Mouse (Mus musculus) effector memory CD4-positive, alpha-beta T cell, adult 7 months (primary cell): ENCODE measurements around the gene Zyg11a. TPM values are rescaled to one million over a fixed set of nuclear protein-coding genes. Genes with fewer than 3 reads are reported as not detected.

ENCODE experiments used
- polyA plus RNA-seq: library from polyadenylated mRNA; unstranded; fragments of 100-300 nt; shearing (Covaris generic); gene quantifications from one replicate; pipeline ENCODE4 v1.2.1, GENCODE M21; 2017

The Zyg11a gene
- polyA plus RNA-seq: not detected

DNA sequence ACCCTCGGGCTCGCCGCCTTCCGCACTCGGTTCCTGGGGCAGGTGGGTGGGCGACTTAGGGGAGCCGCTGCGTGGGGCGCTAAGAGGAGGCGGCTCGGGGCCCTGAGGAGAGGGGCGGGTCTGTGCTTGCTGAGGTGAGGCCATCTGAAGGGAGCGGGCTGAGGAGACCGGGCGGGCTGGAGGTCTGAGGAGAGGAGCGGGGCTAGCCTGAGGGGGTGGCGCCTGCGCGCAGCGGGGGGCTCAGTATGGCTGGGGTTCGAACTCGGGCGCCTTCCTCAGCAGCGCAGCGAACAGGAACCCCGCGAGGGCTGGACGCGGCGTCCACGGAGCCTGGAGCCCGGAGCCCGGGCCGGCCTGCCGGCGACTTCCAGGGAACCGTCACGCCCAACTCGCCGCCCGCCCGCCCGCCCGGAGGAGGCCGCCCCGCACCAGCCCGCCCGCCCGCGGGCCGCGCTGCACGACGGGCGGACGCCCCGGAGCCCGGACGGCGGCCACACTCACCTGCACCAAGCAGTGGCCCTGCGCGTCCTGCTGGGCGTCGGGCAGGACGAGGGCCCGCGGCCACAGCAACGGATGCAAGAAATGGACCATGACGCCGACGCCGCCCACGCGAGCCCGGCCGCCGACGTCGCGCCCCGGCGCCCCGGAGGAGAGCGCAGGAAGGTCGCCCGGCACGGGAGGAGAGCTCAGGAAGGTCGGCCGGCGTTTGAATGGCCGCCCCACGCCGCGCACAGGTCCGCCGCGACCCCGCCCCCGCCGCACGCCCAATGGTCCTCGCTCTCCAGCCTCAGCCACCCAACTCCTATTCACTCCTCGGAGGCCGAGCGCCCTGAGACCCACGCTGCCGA, at the start of gene Zyg11a:
Zyg11a (minus strand) TSS at position 717 of the 848 bp plus-strand sequence.

DNA sequence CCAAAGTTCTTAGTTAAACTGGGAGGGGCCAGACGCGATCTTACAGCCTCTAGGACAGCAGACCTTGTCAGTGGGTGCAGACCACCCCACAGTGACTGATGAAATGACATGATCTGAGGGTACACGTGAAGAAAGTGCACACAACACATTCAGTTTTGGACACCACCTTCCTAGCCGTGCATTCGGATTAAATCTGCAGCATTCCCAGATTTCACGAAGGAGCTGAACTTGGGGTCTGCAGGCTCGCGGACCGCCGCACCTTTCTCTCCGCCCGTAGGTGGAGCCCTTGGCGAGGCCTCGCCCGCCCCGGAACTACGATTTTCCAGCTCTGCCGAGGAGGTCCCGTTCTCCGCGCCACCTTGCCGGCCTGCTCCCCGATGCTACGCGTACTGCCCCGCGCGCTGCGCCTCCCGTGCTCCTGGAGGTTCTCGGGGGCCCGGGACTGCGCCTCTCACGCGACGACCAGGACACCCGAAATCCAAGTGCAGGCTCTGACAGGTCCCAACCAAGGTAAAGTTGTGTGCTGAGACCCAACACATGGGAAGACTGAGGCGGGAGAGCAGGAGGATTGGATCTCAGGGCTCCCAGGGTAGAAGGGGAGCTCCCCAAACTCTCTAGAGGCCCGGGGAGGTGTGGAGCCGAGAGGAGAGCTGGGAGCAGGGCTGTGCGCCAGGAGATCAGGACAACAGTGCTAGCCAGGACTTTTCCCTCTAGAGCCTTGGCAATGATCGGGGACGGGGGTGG, 52.5 kb downstream of the Zyg11a start, which contains the start of gene Echdc2:
Echdc2 (plus strand) TSS at position 286 of the 744 bp plus-strand sequence.

DNA sequence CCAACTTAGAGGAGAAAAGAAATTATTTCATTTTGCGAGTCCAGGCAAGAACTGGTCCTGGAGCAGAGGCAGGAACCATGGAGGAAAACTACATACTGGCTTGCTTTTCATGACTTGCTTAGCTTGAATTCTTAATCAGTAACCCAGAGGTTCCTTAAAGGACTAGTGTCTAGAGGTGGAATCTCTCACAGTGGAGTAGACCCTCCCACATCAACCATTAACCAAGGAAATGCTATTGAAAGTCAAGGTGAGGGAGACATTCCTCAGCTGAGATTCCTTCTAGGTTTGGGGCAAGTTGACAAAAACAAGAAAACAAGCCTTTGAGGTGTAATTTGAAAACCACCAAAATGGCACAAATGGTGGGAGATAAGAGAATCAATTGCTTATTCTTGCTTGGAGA, 73.0 kb downstream of the Zyg11a start, which contains the start of gene Scp2:
Scp2 (minus strand) TSS at position 119 of the 400 bp plus-strand sequence.

Other genes with a start within 250 kb of the Zyg11a start
- gene Slc1a7, start 249.7 kb downstream of the Zyg11a start, polyA plus RNA-seq: not detected
- gene Podn, start 121.6 kb downstream of the Zyg11a start, polyA plus RNA-seq: 0.40 TPM
- gene Scp2, start 73.0 kb downstream of the Zyg11a start, polyA plus RNA-seq: 278 TPM
- 4.4 TPM for gene Echdc2, start 52.6 kb downstream of the Zyg11a start, polyA plus RNA-seq
- 23.4 TPM for gene Zyg11b, start 83.0 kb upstream of the Zyg11a start, polyA plus RNA-seq
- gene Coa7, start 110.1 kb upstream of the Zyg11a start, polyA plus RNA-seq: 24.7 TPM
- not detected for gene Shisal2a, start 165.3 kb upstream of the Zyg11a start, polyA plus RNA-seq
- gene Gpx7, start 188.9 kb upstream of the Zyg11a start, polyA plus RNA-seq: not detected
- 169 TPM for gene Tut4, start 241.4 kb upstream of the Zyg11a start, polyA plus RNA-seq